In the genomic region with DNA sequence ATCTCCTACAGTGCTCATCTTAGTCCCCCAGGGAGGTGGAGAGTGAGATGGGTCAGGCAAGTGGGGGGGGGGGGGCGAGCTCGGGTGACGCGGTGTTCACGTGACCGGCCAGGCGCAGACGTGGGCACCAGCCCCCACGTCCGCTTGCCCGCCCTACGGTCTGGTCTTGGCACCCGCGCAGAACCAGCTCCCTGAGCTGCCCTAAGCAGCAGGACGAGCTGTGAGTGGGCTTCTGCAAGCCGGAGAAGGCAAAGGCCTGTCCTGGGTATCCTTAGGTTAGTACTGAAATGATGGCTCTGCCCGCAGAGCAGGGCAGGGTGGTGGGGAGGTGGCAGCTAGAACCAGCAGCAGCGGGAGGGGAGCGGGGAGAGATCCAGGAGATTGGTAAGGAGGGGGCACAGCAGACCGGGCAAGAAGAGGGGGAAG, we compare ENCODE assay signal across 9 mouse cellular contexts. TPM values are rescaled to one million over a fixed set of nuclear protein-coding genes. Genes with fewer than 3 reads are reported as not detected.
DNase-seq lines count a peak whose midpoint lies in the region; ATAC-seq lines count a peak whose summit lies in the region.
"Had no signal": no experiment of that assay in that cellular context is flagged by ENCODE, and none has a peak within 500 bp of the region (broad histone marks: within the 10 kb centered on the region; RNA-seq: fewer than 3 reads in every experiment).

No protein-coding gene starts in this region.

- intact Hi-C loops in left cerebral cortex, postnatal 25 days (cut with DNase I) = no loop called here

- no peaks in the 10 kb centered on the region for H3K9me3 ChIP-seq in liver, embryonic 11.5 days (ENCODE audit: control insufficient read depth, low read length)
- H3K9me3 ChIP-seq in heart, embryonic 16.5 days (replicated peaks; ENCODE audit: control insufficient read depth, low read length) = no peaks in the 10 kb centered on the region

- DNase-seq in liver, embryonic 11.5 days (ENCODE audit: low spot score) = no peak
- no peak for DNase-seq in liver
- DNase-seq in cerebellum, postnatal 25 days = peak; percentile 70 to 81
- peak; percentile 26 to 41 for DNase-seq in left cerebral cortex, postnatal 25 days (ENCODE audit: low spot score in 2 of 2)
- DNase-seq in naive thymus-derived CD4-positive, alpha-beta T cell, adult 2 months (ENCODE audit: low read depth) = peak; percentile 2
- DNase-seq in urinary bladder, postnatal 10 days (ENCODE audit: low spot score) = no peak
- no peak for DNase-seq in spleen, postnatal 4 days (ENCODE audit: low spot score in 2 of 2)

- ATAC-seq in liver, embryonic 11.5 days (replicated peaks; ENCODE audit: low FRiP score) = no peak
- ATAC-seq in heart, embryonic 16.5 days (replicated peaks; ENCODE audit: extremely low read depth, insufficient read depth, low FRiP score) = no peak

- no peaks in the 10 kb centered on the region for H3K36me3 ChIP-seq in liver, embryonic 11.5 days (ENCODE audit: control insufficient read depth, insufficient read depth, low read length)
- H3K36me3 ChIP-seq in heart, embryonic 16.5 days (ENCODE audit: control insufficient read depth, insufficient read depth) = no peaks in the 10 kb centered on the region

- peaks cover 11% of the 10 kb centered on the region for H3K27me3 ChIP-seq in liver, embryonic 11.5 days (replicated peaks; ENCODE audit: control insufficient read depth, insufficient read depth, low read length)
- H3K27me3 ChIP-seq in heart, embryonic 16.5 days (ENCODE audit: control insufficient read depth, insufficient read depth, low read length) = no peaks in the 10 kb centered on the region

- H3K4me2 ChIP-seq in liver, embryonic 11.5 days = peak overlapping the region; percentile 59
- H3K4me2 ChIP-seq in heart, embryonic 16.5 days (ENCODE audit: low read depth, low read length) = peak overlapping the region; percentile 75

- H3K9ac ChIP-seq in liver, embryonic 11.5 days (ENCODE audit: low read depth, low read length) = no peak overlapping the region
- H3K9ac ChIP-seq in heart, embryonic 16.5 days (ENCODE audit: low read length) = 0 out of 2 replicates have a peak overlapping the region, but pooled peaks have one; percentile 26

- whole genome bisulfite sequencing in liver, embryonic 11.5 days = 23% methylated on average over 20 of the region's 20 CpGs
- WGBS in heart, embryonic 16.5 days = 16% methylated on average over 18 of the region's 20 CpGs

- no peak overlapping the region for H3K27ac ChIP-seq in liver, embryonic 11.5 days (ENCODE audit: low read depth, low read length)
- no peak overlapping the region for H3K27ac ChIP-seq in heart, embryonic 16.5 days (ENCODE audit: low read length)
- H3K27ac ChIP-seq: macrophage had no signal

- no peaks in the 10 kb centered on the region for H3K4me1 ChIP-seq in liver, embryonic 11.5 days (replicated peaks; ENCODE audit: control insufficient read depth, insufficient read depth, low read length)
- no peaks in the 10 kb centered on the region for H3K4me1 ChIP-seq in heart, embryonic 16.5 days (ENCODE audit: control insufficient read depth, insufficient read depth, low read length)

- peak overlapping the region; percentile 36 for H3K4me3 ChIP-seq in liver, embryonic 11.5 days (ENCODE audit: low read depth, low read length)
- peak overlapping the region; percentile 48 for H3K4me3 ChIP-seq in heart, embryonic 16.5 days (ENCODE audit: low read length)

RNA-seq across cellular contexts. Expression of gene Tceal1, which starts 41.5 kb away (rescaled TPM):
- polyA plus RNA-seq in liver, embryonic 11.5 days (2014; fragmentation: Nextera tagmentation; extraction: Ambion mirVana) = 2.9 and 3.5 TPM in 2 replicates
- polyA plus RNA-seq in heart, embryonic 16.5 days (2015; fragmentation: Nextera tagmentation; extraction: Ambion mirVana) = 8.7 and 9.3 TPM in 2 replicates
- total RNA-seq in left cerebral cortex, postnatal 25 days (2021) = 10 to 100 TPM; 11.9 to 15.2 TPM

Comparison
In these comparisons a context has a peak if more than half of its experiments do, and no peak if none do; other contexts are left out.
1. DNase-seq: peak in cerebellum, postnatal 25 days (2 of 2), left cerebral cortex, postnatal 25 days (2 of 2) and naive thymus-derived CD4-positive, alpha-beta T cell, adult 2 months (single experiment); none in liver, embryonic 11.5 days (single experiment), liver (single experiment), urinary bladder, postnatal 10 days (single experiment) and spleen, postnatal 4 days (0 of 2).